Mouse (Mus musculus) E14TG2a.4 (cell line): ENCODE data around the gene Clec18a.
"Not testable (repeated sequence)": the region's sequence is repeated elsewhere in the genome, so short reads cannot be mapped to it uniquely, and the experiment has no call there.

Experiments
- H3K27me3 ChIP-seq: 2 replicates; pipeline ENCODE4 v1.6.1; 2014; ENCODE audit warnings: low read length, control low read depth; ENCODE audit not compliant: insufficient read depth
- H3K36me3 ChIP-seq: 2 replicates; pipeline ENCODE4 v1.6.1; 2014; ENCODE audit warnings: low read length, control low read depth; ENCODE audit not compliant: insufficient read depth
- H3K4me1 ChIP-seq: replicated peaks from 2 replicates; pipeline ENCODE4 v1.6.1; 2014; ENCODE audit warnings: low read depth, low read length, control low read depth
- H3K4me3 ChIP-seq: replicated peaks from 2 replicates; pipeline ENCODE4 v1.5.1; 2014; ENCODE audit warnings: mild to moderate bottlenecking, low read length
- H3K9me3 ChIP-seq: 2 replicates; pipeline ENCODE4 v1.6.1; 2014; ENCODE audit warnings: low read length, control low read depth
- CTCF ChIP-seq: conservative IDR thresholded peaks from 2 replicates; pipeline ENCODE4 v1.5.1; 2014; ENCODE audit warnings: low read length
- NANOG ChIP-seq: IDR thresholded peaks from 2 replicates; pipeline ENCODE4 v1.6.1; 2014; ENCODE audit warnings: borderline replicate concordance, low read length, mixed read lengths
- POU5F1 ChIP-seq: IDR thresholded peaks from 2 replicates; pipeline ENCODE4 v1.6.1; 2014; ENCODE audit warnings: low read length, borderline replicate concordance

The Clec18a gene

GRCm38 (mm10) chr8:111092326-111092725 is at the start of gene Clec18a:
Gene Clec18a, minus strand, starts transcription at chr8:111092426.
- not testable (repeated sequence) for H3K4me3 ChIP-seq, H3K36me3 ChIP-seq, H3K9me3 ChIP-seq, H3K27me3 ChIP-seq
- peaks cover 16% of the 10 kb centered on the region for H3K4me1 ChIP-seq

- H3K9me3 ChIP-seq: no peaks in the 10 kb centered on the region
- no peaks in the 10 kb centered on the region for H3K4me1 ChIP-seq
- no peak overlapping the region for H3K4me3 ChIP-seq
- H3K36me3 ChIP-seq: peaks cover 94% of the 10 kb centered on the region
- no peaks in the 10 kb centered on the region for H3K27me3 ChIP-seq
- TF ChIP-seq POU5F1 (no peak), CTCF (no peak), NANOG (no peak)
Observed at GRCm38 (mm10) chr8:111130756-111131155, 38.5 kb upstream of the Clec18a start.

GRCm38 (mm10) chr8:111119481-111119880 is 27.3 kb upstream of the Clec18a start:
- TF ChIP-seq NANOG (no peak), CTCF (no peak), POU5F1 (no peak)
- Histone ChIP-seq H3K4me1 (no peaks in the 10 kb centered on the region), H3K4me3 (no peak overlapping the region)

GRCm38 (mm10) chr8:111114891-111115290 is 22.7 kb upstream of the Clec18a start:
- TF ChIP-seq CTCF (no peak), NANOG (no peak), POU5F1 (no peak)
- Histone ChIP-seq H3K4me3 (no peak overlapping the region), H3K27me3 (no peaks in the 10 kb centered on the region), H3K36me3 (peaks cover 65% of the 10 kb centered on the region), H3K4me1 (no peaks in the 10 kb centered on the region), H3K9me3 (no peaks in the 10 kb centered on the region)

More at GRCm38 (mm10) chr8:111119481-111119880, 27.3 kb upstream of the Clec18a start:
- no peaks in the 10 kb centered on the region for H3K9me3 ChIP-seq
- H3K27me3 ChIP-seq: no peaks in the 10 kb centered on the region
- peaks cover 83% of the 10 kb centered on the region for H3K36me3 ChIP-seq

- Histone ChIP-seq H3K4me3 (peak overlapping the region; percentile 89), H3K4me1 (peaks cover 16% of the 10 kb centered on the region)
- H3K27me3 ChIP-seq, H3K9me3 ChIP-seq, H3K36me3 ChIP-seq: not testable (repeated sequence)
Observed at GRCm38 (mm10) chr8:111094719-111095302, 2.6 kb upstream of the Clec18a start.

- peak within 1 kb of the TSS; percentile 89 for H3K4me3 ChIP-seq
Observed at GRCm38 (mm10) chr8:111093865-111094718, 1.9 kb upstream of the Clec18a start, which contains the start of gene Pdpr. Gene Pdpr, plus strand, starts transcription at chr8:111094630.

GRCm38 (mm10) chr8:111091706-111092105 is 520 bp downstream of the Clec18a start:
- Histone ChIP-seq H3K4me1 (peaks cover 16% of the 10 kb centered on the region), H3K4me3 (no peak overlapping the region), H3K27me3 (no peaks in the 10 kb centered on the region), H3K9me3 (peaks cover 8% of the 10 kb centered on the region; the same call in 1 of the 2 replicates), H3K36me3 (no peaks in the 10 kb centered on the region)
- TF ChIP-seq NANOG (no peak), POU5F1 (no peak), CTCF (no peak)

More at GRCm38 (mm10) chr8:111093865-111094718, 1.9 kb upstream of the Clec18a start, which contains the start of gene Pdpr:
- peaks cover 8% of the 10 kb centered on the region; the same call in 1 of the 2 replicates for H3K9me3 ChIP-seq
- peaks cover 16% of the 10 kb centered on the region for H3K4me1 ChIP-seq
- no peaks in the 10 kb centered on the region for H3K36me3 ChIP-seq
- TF ChIP-seq NANOG (no peak), CTCF (no peak), POU5F1 (no peak)
- no peaks in the 10 kb centered on the region for H3K27me3 ChIP-seq

- Histone ChIP-seq H3K4me1 (peaks cover 4% of the 10 kb centered on the region), H3K4me3 (no peak overlapping the region), H3K27me3 (no peaks in the 10 kb centered on the region), H3K36me3 (no peaks in the 10 kb centered on the region), H3K9me3 (peaks cover 8% of the 10 kb centered on the region; the same call in 1 of the 2 replicates)
- TF ChIP-seq POU5F1: no peak
- no peak for TF ChIP-seq NANOG
- peak; percentile 77 for TF ChIP-seq CTCF
Observed at GRCm38 (mm10) chr8:111090126-111090525, 2.1 kb downstream of the Clec18a start.

- H3K27me3 ChIP-seq, H3K36me3 ChIP-seq, H3K4me3 ChIP-seq, H3K9me3 ChIP-seq: not testable (repeated sequence)
- H3K4me1 ChIP-seq: peaks cover 14% of the 10 kb centered on the region
Observed at GRCm38 (mm10) chr8:111083936-111084335, 8.3 kb downstream of the Clec18a start.
